Mouse (Mus musculus): Measurements from ENCODE around the gene Snx21.

Snx21 gene

GRCm38 (mm10) chr2:164821060-164821459, 35.4 kb downstream of the Snx21 start:
- in situ Hi-C loops (cut with MboI; ENCODE audit: unreplicated experiment in 2 of 2), result no loop called here

GRCm38 (mm10) chr2:164822636-164823165, 37.1 kb downstream of the Snx21 start, which contains the start of gene Zswim1:
TSS of gene Zswim1 (plus strand) at chr2:164822686.
- in situ Hi-C loops (cut with MboI; ENCODE audit: unreplicated experiment in 2 of 2), result no loop called here

GRCm38 (mm10) chr2:164823181-164823585, 37.6 kb downstream of the Snx21 start:
- in situ Hi-C loops (cut with MboI; ENCODE audit: unreplicated experiment in 2 of 2), result no loop called here

- in situ Hi-C loops (cut with MboI; ENCODE audit: unreplicated experiment in 2 of 2), result no loop called here
Observed at GRCm38 (mm10) chr2:164823969-164824368, 38.3 kb downstream of the Snx21 start.

- in situ Hi-C loops (cut with MboI; ENCODE audit: unreplicated experiment in 2 of 2), result no loop called here
Observed at GRCm38 (mm10) chr2:164825521-164825920, 39.9 kb downstream of the Snx21 start.

- in situ Hi-C loops (cut with MboI; ENCODE audit: unreplicated experiment in 2 of 2), result no loop called here
Observed at GRCm38 (mm10) chr2:164827146-164827850, 41.7 kb downstream of the Snx21 start.

- in situ Hi-C loops (cut with MboI; ENCODE audit: unreplicated experiment in 2 of 2), result no loop called here
Observed at GRCm38 (mm10) chr2:164828437-164828836, 42.8 kb downstream of the Snx21 start, which contains the start of gene Spata25. TSS of gene Spata25 (minus strand) at chr2:164828537.

- in situ Hi-C loops (cut with MboI; ENCODE audit: unreplicated experiment in 2 of 2), result no loop called here
Observed at GRCm38 (mm10) chr2:164829090-164829489, 43.5 kb downstream of the Snx21 start.

GRCm38 (mm10) chr2:164831029-164831428, 45.4 kb downstream of the Snx21 start:
- in situ Hi-C loops (cut with MboI; ENCODE audit: unreplicated experiment in 2 of 2), result loop anchor here (5.0 kb wide), 4 partner anchors 41 to 81 kb away; partner anchors contain the start of genes Pcif1 (in 1 of the 2) and Zfp335 (in 1 of the 2)

GRCm38 (mm10) chr2:164832032-164832747, 46.6 kb downstream of the Snx21 start:
- in situ Hi-C loops (cut with MboI; ENCODE audit: unreplicated experiment in 2 of 2), result loop anchor here (5.0 kb wide), 4 partner anchors 40 to 80 kb away; partner anchors contain the start of genes Pcif1 (in 1 of the 2) and Zfp335 (in 1 of the 2)

GRCm38 (mm10) chr2:164832748-164833301, 47.2 kb downstream of the Snx21 start, which contains the start of gene Ctsa:
TSS of gene Ctsa (plus strand) at chr2:164832873.
- in situ Hi-C loops (cut with MboI; ENCODE audit: unreplicated experiment in 2 of 2), result loop anchor here (5.0 kb wide), 4 partner anchors 39 to 79 kb away; partner anchors contain the start of genes Pcif1 (in 1 of the 2) and Zfp335 (in 1 of the 2)

GRCm38 (mm10) chr2:164833314-164833959, 47.8 kb downstream of the Snx21 start, which contains the start of gene Neurl2:
TSS of gene Neurl2 (minus strand) at chr2:164833456.
- in situ Hi-C loops (cut with MboI; ENCODE audit: unreplicated experiment in 2 of 2), result loop anchor here (5.0 kb wide), 4 partner anchors 39 to 79 kb away; partner anchors contain the start of genes Pcif1 (in 1 of the 2) and Zfp335 (in 1 of the 2)

GRCm38 (mm10) chr2:164834531-164834930, 48.9 kb downstream of the Snx21 start:
- in situ Hi-C loops (cut with MboI; ENCODE audit: unreplicated experiment in 2 of 2), result loop anchor here (5.0 kb wide), 4 partner anchors 38 to 78 kb away; partner anchors contain the start of genes Pcif1 (in 1 of the 2) and Zfp335 (in 1 of the 2)

GRCm38 (mm10) chr2:164835164-164835563, 49.5 kb downstream of the Snx21 start:
- in situ Hi-C loops (cut with MboI; ENCODE audit: unreplicated experiment in 2 of 2), result no loop called here

All from v-Abl transformed pro-B cells (cell line).